ENCODE assay signal across 8 mouse cellular contexts in the genomic region with DNA sequence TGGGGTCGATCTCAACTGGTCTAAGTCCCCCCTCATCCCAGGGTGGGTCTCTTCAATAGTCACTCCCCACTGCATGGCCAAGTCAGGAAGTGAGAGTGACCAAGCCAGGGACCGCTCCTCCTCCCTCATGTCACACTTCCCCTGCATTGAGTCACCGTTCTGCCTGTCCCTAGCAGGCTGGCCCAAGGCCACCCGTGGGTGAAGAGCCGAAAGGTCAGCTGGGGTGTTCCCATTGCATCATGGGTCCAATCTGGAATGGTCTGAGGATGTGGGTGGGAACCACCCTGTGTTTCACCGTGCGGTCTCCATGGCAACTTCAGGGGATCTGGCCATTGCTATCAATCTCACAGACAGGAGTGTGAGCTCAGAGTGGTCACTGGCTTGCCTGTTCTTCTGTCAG.
DNase-seq lines count a peak whose midpoint lies in the region.

No protein-coding gene starts in this region.

- intact Hi-C loops in left cerebral cortex, postnatal 14 days (cut with DNase I): loop anchor here (10.0 kb wide), 1 partner anchor 126 kb away; no protein-coding TSS in a partner anchor

- DNase-seq in gastrocnemius, adult 18-20 months (ENCODE audit: low spot score): peak; percentile 11
- DNase-seq in gastrocnemius, postnatal 10 days: no peak
- peak; percentile 37 for DNase-seq in MN1 (ENCODE audit: low spot score)
- DNase-seq in heart, adult 8-10 months (ENCODE audit: low spot score): peak; percentile 72
- DNase-seq in kidney, postnatal 36 days: peak; percentile 54 to 81
- no peak for DNase-seq in right cerebral cortex, postnatal 36 days (ENCODE audit: low spot score in 2 of 2)
- no peak for DNase-seq in thymus, postnatal 10 days (ENCODE audit: low spot score in 2 of 2)
- no peak for DNase-seq in left cerebral cortex, postnatal 14 days (ENCODE audit: low spot score in 2 of 2)

Comparison
In these comparisons a context has a peak if more than half of its experiments do, and no peak if none do; other contexts are left out.
1. DNase-seq: peak in gastrocnemius, adult 18-20 months (single experiment), MN1 (single experiment), heart, adult 8-10 months (single experiment) and kidney, postnatal 36 days (2 of 2); none in gastrocnemius, postnatal 10 days (single experiment), right cerebral cortex, postnatal 36 days (0 of 2), thymus, postnatal 10 days (0 of 2) and left cerebral cortex, postnatal 14 days (0 of 2).